Mouse (Mus musculus) lung, postnatal 0 days (tissue): ENCODE data around the gene Pip5kl1. TPM values are rescaled to one million over a fixed set of nuclear protein-coding genes. Genes with fewer than 3 reads are reported as not detected.
A peak's percentile ranks its signal among the peaks of the same experiment; 100 is the strongest.

Source experiments
- ATAC-seq: fragments of 200-750 bp; cut with Nextera tagmentation; 2 replicates; pipeline ENCODE4 v1.8.0; 2017; ENCODE audit warnings: moderate library complexity
- DNase-seq: peaks from one replicate; pipeline ENCODE4 v3.0.0-alpha.2; 2016; ENCODE audit warnings: low spot score
- H3K27ac ChIP-seq: fragments of 300-500 bp; sonication (generic); 2 replicates; pipeline ENCODE4 v1.5.1; 2014; ENCODE audit warnings: antibody characterized with exemption, mild to moderate bottlenecking, low read length, mixed read lengths
- H3K27me3 ChIP-seq: fragments of 300-500 bp; sonication (generic); replicated peaks from 2 replicates; pipeline ENCODE4 v1.6.1; 2014; ENCODE audit warnings: low read length, mixed read lengths; ENCODE audit not compliant: insufficient read depth
- H3K36me3 ChIP-seq: fragments of 300-500 bp; sonication (generic); 2 replicates; pipeline ENCODE4 v1.6.1; 2014; ENCODE audit warnings: low read length, mixed read lengths; ENCODE audit not compliant: insufficient read depth
- H3K4me1 ChIP-seq: fragments of 300-500 bp; sonication (generic); 2 replicates; pipeline ENCODE4 v1.6.1; 2014; ENCODE audit warnings: antibody characterized with exemption, low read depth, low read length, mixed read lengths; ENCODE audit not compliant: insufficient read depth
- H3K4me2 ChIP-seq: fragments of 300-500 bp; sonication (generic); replicated peaks from 2 replicates; pipeline ENCODE4 v1.6.1; 2014; ENCODE audit warnings: low read depth, mild to moderate bottlenecking, low read length, moderate library complexity, mixed read lengths
- H3K4me3 ChIP-seq: fragments of 300-500 bp; sonication (generic); 2 replicates; pipeline ENCODE4 v1.5.1; 2014; ENCODE audit warnings: low read depth, low read length
- H3K9ac ChIP-seq: fragments of 300-500 bp; sonication (generic); replicated peaks from 2 replicates; pipeline ENCODE4 v1.6.1; 2014; ENCODE audit warnings: low read depth, mild to moderate bottlenecking
- H3K9me3 ChIP-seq: fragments of 300-500 bp; sonication (generic); 2 replicates; pipeline ENCODE4 v1.6.1; 2016; ENCODE audit warnings: low read length, mixed read lengths
- CTCF ChIP-seq: IDR thresholded peaks from 2 replicates; pipeline ENCODE4 v1.5.1; 2016; ENCODE audit warnings: antibody characterized with exemption, mild to moderate bottlenecking
- EP300 ChIP-seq: IDR thresholded peaks from 2 replicates; pipeline ENCODE4 v1.6.1; 2016; ENCODE audit warnings: antibody characterized with exemption, mild to moderate bottlenecking, control low read depth
- WGBS: fragments of 180-500 bp; shearing (Covaris S2); extraction: QIAGEN DNeasy Blood & Tissue Kit; methylation state at CpG from one replicate; pipeline ENCODE4 v1.1.7; 2014; 5-methylcytosine and 5-hydroxymethylcytosine counted together
- polyA plus RNA-seq: library from polyadenylated mRNA; unstranded; fragments of >200 nt; fragmentation: Nextera tagmentation; extraction: Ambion mirVana; gene quantifications from 2 replicates; pipeline ENCODE4 v1.2.1, GENCODE M21; 2015

Pip5kl1 gene
- polyA plus RNA-seq, 1 experiment from 2014 or later = not detected

- Histone ChIP-seq H3K36me3 (no peaks in the 10 kb centered on the region), H3K4me2 (no peak overlapping the region), H3K27me3 (peaks cover 10% of the 10 kb centered on the region; the same call in 1 of the 2 replicates), H3K27ac (no peak overlapping the region), H3K4me1 (no peaks in the 10 kb centered on the region; the same call in 1 of the 2 replicates), H3K4me3 (no peak overlapping the region), H3K9me3 (no peaks in the 10 kb centered on the region), H3K9ac (no peak overlapping the region)
- ATAC-seq (no peak), DNase-seq (no peak)
- TF ChIP-seq EP300 = no peak
- no peak for TF ChIP-seq CTCF
- WGBS = 74% methylated on average over 9 of the region's 9 CpGs
Measured at GRCm38 (mm10) chr2:32576532-32576931, 1.9 kb downstream of the Pip5kl1 start.

GRCm38 (mm10) chr2:32578146-32579046, 3.8 kb downstream of the Pip5kl1 start:
- H3K27me3 ChIP-seq = peaks cover 10% of the 10 kb centered on the region; the same call in 1 of the 2 replicates
- no peaks in the 10 kb centered on the region for H3K4me1 ChIP-seq
- ATAC-seq = peak; percentile 13; the same call in 1 of the 2 replicates
- 35% methylated on average over 25 of the region's 30 CpGs for WGBS
- TF ChIP-seq EP300 (no peak), CTCF (no peak)
- H3K9me3 ChIP-seq = no peaks in the 10 kb centered on the region
- DNase-seq = no peak
- no peak overlapping the region for H3K4me2 ChIP-seq
- no peaks in the 10 kb centered on the region for H3K36me3 ChIP-seq
- H3K9ac ChIP-seq = no peak overlapping the region
- H3K27ac ChIP-seq = no peak overlapping the region
- no peak overlapping the region for H3K4me3 ChIP-seq

GRCm38 (mm10) chr2:32581450-32582095, 7.0 kb downstream of the Pip5kl1 start:
- H3K9me3 ChIP-seq = no peaks in the 10 kb centered on the region
- H3K27me3 ChIP-seq = peaks cover 5% of the 10 kb centered on the region; the same call in 1 of the 2 replicates
- H3K27ac ChIP-seq = no peak overlapping the region
- no peak overlapping the region for H3K4me2 ChIP-seq
- H3K9ac ChIP-seq = no peak overlapping the region
- TF ChIP-seq CTCF (peak; percentile 33), EP300 (no peak)
- ATAC-seq = peak; percentile 71
- 38% methylated on average over 19 of the region's 19 CpGs for WGBS
- H3K36me3 ChIP-seq = no peaks in the 10 kb centered on the region
- H3K4me1 ChIP-seq = no peaks in the 10 kb centered on the region
- peak; percentile 89 for DNase-seq
- H3K4me3 ChIP-seq = no peak overlapping the region

DNA sequence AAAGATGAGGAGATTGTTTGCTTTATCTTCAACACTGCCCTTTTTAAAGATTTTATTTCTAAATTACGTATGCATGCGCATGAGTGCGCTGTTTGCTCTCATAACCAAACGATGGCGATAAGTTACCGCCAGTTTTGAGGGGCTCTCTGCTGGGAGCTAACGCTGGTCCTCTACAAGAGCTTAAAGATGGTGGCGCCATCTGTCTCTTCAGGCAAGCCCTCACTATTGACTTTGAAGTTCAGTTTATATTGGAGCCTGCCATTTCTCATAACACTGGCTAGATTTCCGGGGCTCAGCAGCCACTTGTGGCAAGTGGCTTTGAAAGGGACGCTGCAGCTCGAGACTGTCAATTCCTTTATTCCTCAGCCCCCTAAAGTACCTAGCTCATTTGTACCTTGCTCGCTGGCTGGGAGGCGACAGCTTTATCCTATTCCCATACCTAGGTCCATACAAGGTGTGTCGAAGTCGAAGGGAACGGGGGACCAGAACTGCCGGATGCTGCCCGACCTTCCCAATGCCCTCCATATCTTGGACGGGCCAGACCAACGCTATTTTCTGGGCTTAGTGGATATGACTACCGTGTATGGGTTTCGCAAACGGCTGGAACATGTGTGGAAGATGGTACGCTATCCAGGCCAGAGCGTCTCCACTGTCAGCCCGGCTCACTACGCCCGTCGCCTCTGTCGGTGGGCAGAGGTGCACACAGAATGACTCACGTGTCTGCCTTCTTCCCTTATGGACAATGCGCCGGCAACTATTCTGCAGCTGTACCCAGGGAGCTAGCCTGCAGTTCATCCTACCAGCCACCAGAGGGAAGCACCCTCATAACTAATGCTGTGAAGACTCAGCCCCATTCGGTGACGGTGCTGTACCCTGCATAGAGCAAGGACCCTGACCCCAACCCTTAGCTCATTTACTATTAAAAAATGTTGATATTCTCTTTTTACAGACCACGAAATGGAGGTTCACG, 8.5 kb downstream of the Pip5kl1 start:
- peak overlapping the region; percentile 33 for H3K4me2 ChIP-seq
- H3K4me1 ChIP-seq = peaks cover 2% of the 10 kb centered on the region; the same call in 1 of the 2 replicates
- ATAC-seq (peak; percentile 59), DNase-seq (peak; percentile 92)
- TF ChIP-seq CTCF (peak; percentile 99), EP300 (no peak)
- H3K27ac ChIP-seq = no peak overlapping the region
- H3K4me3 ChIP-seq = no peak overlapping the region
- no peaks in the 10 kb centered on the region for H3K36me3 ChIP-seq
- WGBS = 9% methylated on average over 37 of the region's 37 CpGs
- peaks cover 5% of the 10 kb centered on the region; the same call in 1 of the 2 replicates for H3K27me3 ChIP-seq
- no peak overlapping the region for H3K9ac ChIP-seq
- no peaks in the 10 kb centered on the region for H3K9me3 ChIP-seq

- no peaks in the 10 kb centered on the region for H3K9me3 ChIP-seq
- TF ChIP-seq CTCF (no peak), EP300 (no peak)
- no peak overlapping the region for H3K4me3 ChIP-seq
- no peak overlapping the region for H3K4me2 ChIP-seq
- H3K4me1 ChIP-seq = peaks cover 9% of the 10 kb centered on the region; the same call in 1 of the 2 replicates
- no peaks in the 10 kb centered on the region for H3K27me3 ChIP-seq
- 86% methylated on average over 7 of the region's 7 CpGs for WGBS
- DNase-seq (no peak), ATAC-seq (no peak)
- no peak overlapping the region for H3K9ac ChIP-seq
- no peak overlapping the region for H3K27ac ChIP-seq
- H3K36me3 ChIP-seq = no peaks in the 10 kb centered on the region
Measured at GRCm38 (mm10) chr2:32585149-32585714, 10.6 kb downstream of the Pip5kl1 start.
